Mouse (Mus musculus): ENCODE data around the gene Rad51b.

GRCm38 (mm10) chr12:79724875-79725274 is 427.8 kb downstream of the Rad51b start:
- TF ChIP-seq POLR2A (IDR thresholded peaks at IDR 0.05; ENCODE audit: borderline replicate concordance, extremely low read depth, low read depth, low read length) = no peak
- no peak for TF ChIP-seq CTCF (IDR thresholded peaks at IDR 0.05; ENCODE audit: insufficient read depth, low read length)
